Mouse (Mus musculus) midbrain, embryonic 14.5 days (tissue): ENCODE measurements around the gene Olfr812. TPM values are rescaled to one million over a fixed set of nuclear protein-coding genes. Genes with fewer than 3 reads are reported as not detected.
"Not testable (repeated sequence)": the region's sequence is repeated elsewhere in the genome, so short reads cannot be mapped to it uniquely, and the experiment has no call there.

Experiments used
- ATAC-seq: fragments of 200-750 bp; cut with Nextera tagmentation; 2 replicates; pipeline ENCODE4 v1.8.0; 2017; ENCODE audit warnings: moderate number of reproducible peaks, moderate library complexity; ENCODE audit not compliant: low FRiP score, low TSS enrichment
- DNase-seq: peaks from one replicate; pipeline ENCODE4 v3.0.0-alpha.2; 2015
- H3K27ac ChIP-seq: fragments of 300-500 bp; sonication (generic); replicated peaks from 2 replicates; pipeline ENCODE4 v1.5.1; 2014; ENCODE audit warnings: mild to moderate bottlenecking, low read depth, low read length, moderate library complexity
- H3K27me3 ChIP-seq: fragments of 300-500 bp; sonication (generic); 2 replicates; pipeline ENCODE4 v1.6.1; 2014; ENCODE audit warnings: low read length, control low read depth, mixed read lengths; ENCODE audit not compliant: control insufficient read depth, insufficient read depth
- H3K36me3 ChIP-seq: fragments of 300-500 bp; sonication (generic); 2 replicates; pipeline ENCODE4 v1.6.1; 2014; ENCODE audit warnings: low read length, control low read depth; ENCODE audit not compliant: control insufficient read depth, insufficient read depth
- H3K4me1 ChIP-seq: fragments of 300-500 bp; sonication (generic); 2 replicates; pipeline ENCODE4 v1.6.1; 2014; ENCODE audit warnings: mild to moderate bottlenecking, antibody characterized with exemption, low read length, control low read depth; ENCODE audit not compliant: control insufficient read depth, insufficient read depth
- H3K4me2 ChIP-seq: fragments of 300-500 bp; sonication (generic); 2 replicates; pipeline ENCODE4 v1.6.1; 2014; ENCODE audit warnings: mild to moderate bottlenecking, low read length, moderate library complexity
- H3K4me3 ChIP-seq: fragments of 300-500 bp; sonication (generic); replicated peaks from 2 replicates; pipeline ENCODE4 v1.5.1; 2014; ENCODE audit warnings: low read depth, low read length
- H3K9ac ChIP-seq: fragments of 300-500 bp; sonication (generic); replicated peaks from 2 replicates; pipeline ENCODE4 v1.6.1; 2014; ENCODE audit warnings: mild to moderate bottlenecking, low read length, moderate library complexity
- H3K9me3 ChIP-seq: fragments of 300-500 bp; sonication (generic); 2 replicates; pipeline ENCODE4 v1.6.1; 2016; ENCODE audit warnings: low read length, control low read depth, mixed read lengths; ENCODE audit not compliant: control insufficient read depth
- WGBS: fragments of 180-500 bp; shearing (Covaris S2); extraction: QIAGEN DNeasy Blood & Tissue Kit; methylation state at CpG from one replicate; pipeline ENCODE4 v1.1.7; 2014; 5-methylcytosine and 5-hydroxymethylcytosine counted together
- polyA plus RNA-seq: library from polyadenylated mRNA; unstranded; fragments of >200 nt; fragmentation: Nextera tagmentation; extraction: Ambion mirVana; gene quantifications from 2 replicates; pipeline ENCODE4 v1.2.1, GENCODE M21; 2014

Gene Olfr812
- not detected in 2 replicates for polyA plus RNA-seq

DNA sequence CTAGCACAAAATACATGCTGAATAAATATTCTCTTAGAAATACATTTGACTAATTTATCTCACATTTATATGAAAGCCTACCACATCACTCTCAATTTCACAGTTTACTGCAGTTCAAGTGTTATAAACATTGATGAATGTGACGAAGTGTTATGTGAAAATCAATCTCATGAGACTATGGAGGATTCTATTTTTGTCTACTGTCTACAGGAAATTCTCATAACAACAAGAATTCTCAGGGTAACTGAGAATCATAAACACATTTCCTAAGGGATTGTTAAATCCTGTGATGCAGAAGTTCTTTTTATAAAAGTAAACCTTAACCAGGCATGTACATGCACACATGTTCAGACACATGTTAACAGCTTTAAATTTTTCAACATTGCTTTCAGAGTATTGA, at the start of gene Olfr812:
Gene Olfr812 (minus strand): TSS at position 101 of the 400 bp plus-strand sequence.
- no peak within 1 kb of the TSS for H3K9ac ChIP-seq
- no peak for ATAC-seq
- no peak within 1 kb of the TSS for H3K4me3 ChIP-seq
- WGBS, result 75% methylated on average over 1 of the region's 1 CpGs
- H3K9me3 ChIP-seq, result no peaks in the 10 kb centered on the region
- no peak for DNase-seq
- no peaks in the 10 kb centered on the region for H3K36me3 ChIP-seq
- no peaks in the 10 kb centered on the region for H3K27me3 ChIP-seq
- no peak within 1 kb of the TSS for H3K4me2 ChIP-seq
- no peaks in the 10 kb centered on the region for H3K4me1 ChIP-seq
- H3K27ac ChIP-seq, result no peak within 1 kb of the TSS

DNA sequence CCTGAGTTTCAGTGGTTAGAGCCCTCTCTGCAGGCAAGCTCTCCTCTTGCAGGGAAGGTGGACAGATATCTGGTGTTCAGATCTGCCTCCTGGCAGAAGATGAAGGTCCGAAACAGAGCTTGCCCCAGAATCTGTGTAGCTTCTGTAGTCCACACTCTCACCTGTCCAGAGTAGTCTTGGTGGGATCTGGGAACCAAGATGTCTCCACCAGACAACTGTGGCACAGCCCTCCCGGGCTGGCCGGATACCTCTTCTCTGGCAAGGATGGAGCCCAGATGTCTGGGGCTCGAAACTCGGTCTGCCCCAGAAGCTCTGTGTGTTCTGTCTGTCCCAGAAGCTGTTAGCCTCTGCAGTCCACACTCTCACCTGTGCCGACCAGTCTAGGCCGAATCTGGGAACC, 40.0 kb upstream of the Olfr812 start:
- 94% methylated on average over 7 of the region's 7 CpGs for WGBS
- H3K4me1 ChIP-seq, result no peaks in the 10 kb centered on the region
- H3K36me3 ChIP-seq, result no peaks in the 10 kb centered on the region

DNA sequence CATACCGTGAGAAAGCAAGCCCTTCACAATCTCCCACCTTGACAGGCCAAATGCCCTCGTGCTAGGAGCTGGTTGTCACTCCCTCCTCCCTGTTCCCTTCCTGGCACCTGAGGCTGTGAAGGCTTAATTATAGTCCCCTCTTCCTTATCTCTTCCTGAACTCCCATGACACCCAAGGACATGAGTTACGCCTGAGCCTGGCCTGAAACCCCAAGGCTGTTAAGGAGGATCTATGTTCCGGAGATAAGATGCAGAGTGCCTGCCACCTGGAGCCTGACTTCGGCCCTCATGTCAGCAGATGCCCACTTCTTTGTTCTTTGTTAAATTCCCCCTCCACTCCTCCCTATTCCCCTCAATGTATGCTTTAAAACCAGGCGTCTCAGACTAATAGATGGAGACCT, 39.6 kb upstream of the Olfr812 start:
- not testable (repeated sequence) for H3K4me2 ChIP-seq, H3K36me3 ChIP-seq, H3K27me3 ChIP-seq, H3K4me1 ChIP-seq, H3K9ac ChIP-seq, H3K27ac ChIP-seq, H3K4me3 ChIP-seq, DNase-seq, ATAC-seq, H3K9me3 ChIP-seq
- WGBS, result 89% methylated on average over 6 of the region's 6 CpGs

More for the DNA sequence above, 40.0 kb upstream of the Olfr812 start:
- H3K4me2 ChIP-seq, result no peak overlapping the region
- H3K4me3 ChIP-seq, result no peak overlapping the region
- no peaks in the 10 kb centered on the region for H3K9me3 ChIP-seq
- H3K27ac ChIP-seq, result no peak overlapping the region
- H3K9ac ChIP-seq, result no peak overlapping the region
- no peaks in the 10 kb centered on the region for H3K27me3 ChIP-seq
- no peak for DNase-seq
- ATAC-seq, result no peak

- not testable (repeated sequence) for ATAC-seq, H3K4me2 ChIP-seq, H3K27me3 ChIP-seq, H3K4me3 ChIP-seq, H3K36me3 ChIP-seq, H3K27ac ChIP-seq, DNase-seq, H3K9me3 ChIP-seq, H3K4me1 ChIP-seq, H3K9ac ChIP-seq
- WGBS, result no CpG with 5 or more reads among the region's 1 CpGs
Measured at GRCm38 (mm10) chr10:129879751-129880150, 33.9 kb upstream of the Olfr812 start, which contains the start of gene Olfr814. Gene Olfr814 (minus strand): TSS chr10:129879851.

DNA sequence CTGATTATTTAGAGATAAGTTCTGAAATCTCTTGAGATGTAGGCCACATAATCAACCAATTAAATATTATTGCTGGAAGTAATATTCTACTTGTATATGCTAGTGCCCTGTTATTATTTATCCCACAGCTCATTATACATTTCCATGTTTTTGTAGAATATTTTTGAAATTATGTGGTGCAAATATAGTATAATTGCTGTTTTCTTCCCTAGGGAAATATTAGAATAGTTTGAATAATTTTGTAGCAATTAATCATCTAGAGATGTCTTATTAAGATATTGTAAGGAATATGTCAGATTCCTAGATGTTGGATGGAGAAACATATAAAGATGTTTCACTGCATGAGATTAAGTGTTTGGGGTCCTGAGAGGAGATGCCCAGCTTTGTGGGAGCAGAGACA, 9.2 kb upstream of the Olfr812 start, which contains the start of gene Olfr813:
Gene Olfr813 (plus strand): TSS at position 301 of the 400 bp plus-strand sequence.
- Histone ChIP-seq H3K36me3 (no peaks in the 10 kb centered on the region), H3K9me3 (no peaks in the 10 kb centered on the region), H3K4me1 (no peaks in the 10 kb centered on the region), H3K4me2 (no peak within 1 kb of the TSS), H3K27ac (no peak within 1 kb of the TSS), H3K4me3 (no peak within 1 kb of the TSS), H3K9ac (no peak within 1 kb of the TSS), H3K27me3 (no peaks in the 10 kb centered on the region)
- ATAC-seq (no peak), DNase-seq (no peak)

GRCm38 (mm10) chr10:129847343-129847742, 1.4 kb upstream of the Olfr812 start:
- ATAC-seq, result no peak
- Histone ChIP-seq H3K9ac (no peak overlapping the region), H3K4me3 (no peak overlapping the region), H3K27me3 (no peaks in the 10 kb centered on the region), H3K27ac (no peak overlapping the region), H3K9me3 (no peaks in the 10 kb centered on the region), H3K36me3 (no peaks in the 10 kb centered on the region), H3K4me2 (no peak overlapping the region), H3K4me1 (no peaks in the 10 kb centered on the region)
- 51% methylated on average over 1 of the region's 1 CpGs for WGBS
- DNase-seq, result peak; percentile 1

DNA sequence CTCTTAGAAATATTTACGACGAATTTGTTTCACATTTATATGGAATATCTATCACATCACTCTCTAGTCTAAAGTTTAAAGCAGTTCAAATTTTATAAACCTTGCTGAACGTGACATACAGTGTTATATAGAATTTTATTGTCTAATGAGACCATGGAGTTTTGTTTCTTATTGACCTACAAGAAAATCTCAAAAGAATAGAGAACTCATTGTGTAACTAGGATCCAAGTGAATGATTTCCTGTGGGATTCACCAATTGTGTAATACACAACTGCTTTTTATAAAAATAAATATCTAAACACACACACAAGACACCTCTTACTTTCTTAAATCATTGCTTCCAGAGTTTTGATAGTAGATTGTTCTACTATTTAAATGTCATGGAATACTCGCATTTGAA, 41.6 kb downstream of the Olfr812 start, which contains the start of gene Olfr811:
Gene Olfr811 (minus strand): TSS at position 101 of the 400 bp plus-strand sequence.
- no peaks in the 10 kb centered on the region for H3K9me3 ChIP-seq
- H3K4me3 ChIP-seq, result no peak within 1 kb of the TSS
- no peaks in the 10 kb centered on the region for H3K4me1 ChIP-seq
- no peak within 1 kb of the TSS for H3K4me2 ChIP-seq
- DNase-seq (no peak), ATAC-seq (no peak)
- no peaks in the 10 kb centered on the region for H3K27me3 ChIP-seq
- no peak within 1 kb of the TSS for H3K27ac ChIP-seq
- no peaks in the 10 kb centered on the region for H3K36me3 ChIP-seq
- no peak within 1 kb of the TSS for H3K9ac ChIP-seq
- 87% methylated on average over 4 of the region's 4 CpGs for WGBS

DNA sequence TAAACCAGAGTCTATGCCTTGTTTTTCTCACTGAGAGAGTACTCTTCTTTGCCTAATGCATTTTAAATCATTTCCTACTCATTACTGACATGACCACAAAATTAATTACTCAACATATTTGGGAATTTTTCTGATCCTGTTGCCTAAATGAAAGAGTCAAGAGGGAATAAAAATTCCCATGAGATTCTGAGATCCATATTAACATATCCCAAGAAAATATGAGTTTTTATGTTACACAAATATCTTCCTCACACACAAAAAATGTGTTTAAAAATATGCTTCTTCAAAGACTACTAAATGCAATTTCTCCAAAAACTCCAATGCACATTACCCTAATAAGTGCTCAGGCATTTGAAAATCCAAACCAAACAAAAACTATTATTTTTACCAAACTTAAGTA, 51.1 kb downstream of the Olfr812 start, which contains the start of gene Olfr810:
Gene Olfr810 (minus strand): TSS at position 101 of the 400 bp plus-strand sequence.
- no peak for DNase-seq
- no peaks in the 10 kb centered on the region for H3K36me3 ChIP-seq
- ATAC-seq, result no peak
- no peak within 1 kb of the TSS for H3K27ac ChIP-seq
- no peaks in the 10 kb centered on the region for H3K9me3 ChIP-seq
- no peaks in the 10 kb centered on the region for H3K27me3 ChIP-seq
- no peak within 1 kb of the TSS for H3K4me3 ChIP-seq
- H3K4me2 ChIP-seq, result no peak within 1 kb of the TSS
- H3K4me1 ChIP-seq, result no peaks in the 10 kb centered on the region
- no peak within 1 kb of the TSS for H3K9ac ChIP-seq
